Mouse (Mus musculus): ENCODE data around the gene Snx7. TPM values are rescaled to one million over a fixed set of nuclear protein-coding genes. Genes with fewer than 3 reads are reported as not detected.

Gene Snx7
- total and polyA plus RNA-seq, 3 experiments: 5.0 to 6.2 (median 5.9) TPM

DNA sequence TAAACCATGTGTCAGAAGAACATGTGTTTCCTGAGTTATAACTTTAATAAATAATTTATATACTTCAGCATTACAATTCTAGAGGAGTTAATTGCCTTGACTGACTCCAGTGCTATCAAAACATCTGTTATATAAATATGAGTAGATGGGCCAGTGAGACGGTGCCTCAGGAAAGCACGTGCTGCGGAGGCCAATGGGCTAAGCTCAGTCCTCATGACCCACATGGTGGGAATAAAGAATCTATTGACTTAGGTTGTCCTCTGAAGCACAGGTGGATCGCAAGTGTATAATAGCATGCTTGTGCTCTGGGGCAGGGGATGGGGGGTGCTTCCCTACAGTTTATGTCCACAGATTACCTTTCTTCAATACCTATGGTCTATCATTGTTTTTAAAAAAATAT lies 56.6 kb downstream of the Snx7 start:
- TF ChIP-seq CTCF (IDR thresholded peaks at IDR 0.05): no peak
- TF ChIP-seq POLR2A (IDR thresholded peaks at IDR 0.05; ENCODE audit: insufficient read depth, low read depth, low read length): no peak
- no peak for TF ChIP-seq EP300 (IDR thresholded peaks at IDR 0.05; ENCODE audit: insufficient read depth, low read depth, low read length)
- Histone ChIP-seq H3K36me3 (ENCODE audit: control insufficient read depth, insufficient read depth, low read length) (no peaks in the 10 kb centered on the region), H3K27ac (no peak overlapping the region), H3K9ac (ENCODE audit: low read depth, low read length) (no peak overlapping the region), H3K4me3 (no peak overlapping the region), H3K27me3 (ENCODE audit: control insufficient read depth, insufficient read depth, low read length) (no peaks in the 10 kb centered on the region), H3K4me1 (ENCODE audit: control insufficient read depth, insufficient read depth, low read length) (no peaks in the 10 kb centered on the region), H3K79me2 (replicated peaks; ENCODE audit: control insufficient read depth, insufficient read depth, low read length) (no peaks in the 10 kb centered on the region)
- DNase-seq: no peak
- WGBS: 91% methylated on average over 4 of the region's 4 CpGs
- intact Hi-C loops (cut with DNase I): no loop called here

DNA sequence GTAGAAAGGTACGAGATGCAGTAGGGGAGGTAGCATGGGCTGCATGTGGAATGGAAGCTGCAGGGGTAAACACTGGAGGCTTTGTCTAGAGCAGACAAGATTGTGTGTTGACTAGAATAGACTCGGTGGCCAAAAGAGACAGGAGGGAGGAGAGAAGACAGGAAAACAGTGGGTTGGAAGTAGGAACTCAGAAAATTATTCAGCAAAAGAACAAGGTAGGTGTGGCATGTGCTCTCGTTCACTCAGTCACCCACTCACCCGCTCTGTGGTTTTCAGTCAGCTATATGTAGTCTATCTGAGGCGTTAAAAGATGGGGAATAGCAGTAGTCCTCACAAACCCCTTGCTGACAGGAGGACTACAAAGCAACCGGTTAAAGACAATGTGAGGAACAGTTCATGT lies 63.0 kb downstream of the Snx7 start:
- TF ChIP-seq POLR2A (IDR thresholded peaks at IDR 0.05; ENCODE audit: insufficient read depth, low read depth, low read length): no peak
- TF ChIP-seq CTCF (IDR thresholded peaks at IDR 0.05): no peak
- no peak for TF ChIP-seq EP300 (IDR thresholded peaks at IDR 0.05; ENCODE audit: insufficient read depth, low read depth, low read length)
- Histone ChIP-seq H3K27ac (no peak overlapping the region), H3K79me2 (replicated peaks; ENCODE audit: control insufficient read depth, insufficient read depth, low read length) (no peaks in the 10 kb centered on the region), H3K36me3 (ENCODE audit: control insufficient read depth, insufficient read depth, low read length) (no peaks in the 10 kb centered on the region), H3K27me3 (ENCODE audit: control insufficient read depth, insufficient read depth, low read length) (no peaks in the 10 kb centered on the region), H3K4me3 (no peak overlapping the region), H3K9ac (ENCODE audit: low read depth, low read length) (no peak overlapping the region), H3K4me1 (ENCODE audit: control insufficient read depth, insufficient read depth, low read length) (no peaks in the 10 kb centered on the region)
- no peak for DNase-seq
- 91% methylated on average over 6 of the region's 6 CpGs for WGBS
- intact Hi-C loops (cut with DNase I): no loop called here

DNA sequence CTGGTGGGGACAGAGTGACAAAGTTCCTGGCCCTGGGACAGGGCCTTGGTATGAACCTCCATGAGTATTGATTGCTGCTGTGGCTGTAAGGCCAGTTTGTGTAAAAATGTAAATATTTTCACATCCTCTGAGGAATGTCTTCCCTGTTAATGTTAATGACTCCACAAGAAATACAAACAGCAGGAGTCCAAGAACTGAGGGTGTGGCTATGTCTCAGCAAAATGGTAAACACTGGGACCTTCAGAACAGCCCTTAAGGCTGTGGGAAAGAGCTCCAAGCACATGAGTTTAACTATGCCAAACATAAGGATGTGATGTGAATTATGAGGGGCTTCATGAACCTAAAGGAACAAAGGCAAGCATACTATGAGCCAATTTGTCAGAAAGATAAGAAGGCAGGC lies 74.2 kb downstream of the Snx7 start:
- no peak for TF ChIP-seq EP300 (IDR thresholded peaks at IDR 0.05; ENCODE audit: insufficient read depth, low read depth, low read length)
- TF ChIP-seq POLR2A (IDR thresholded peaks at IDR 0.05; ENCODE audit: insufficient read depth, low read depth, low read length): no peak
- intact Hi-C loops (cut with DNase I): no loop called here
- H3K27me3 ChIP-seq (ENCODE audit: control insufficient read depth, insufficient read depth, low read length): no peaks in the 10 kb centered on the region
- no peak overlapping the region for H3K27ac ChIP-seq
- no peak overlapping the region for H3K9ac ChIP-seq (ENCODE audit: low read depth, low read length)
- H3K4me3 ChIP-seq: no peak overlapping the region
- no peak for DNase-seq
- no peaks in the 10 kb centered on the region for H3K4me1 ChIP-seq (ENCODE audit: control insufficient read depth, insufficient read depth, low read length)
- no peaks in the 10 kb centered on the region for H3K36me3 ChIP-seq (ENCODE audit: control insufficient read depth, insufficient read depth, low read length)
- no peaks in the 10 kb centered on the region for H3K79me2 ChIP-seq (replicated peaks; ENCODE audit: control insufficient read depth, insufficient read depth, low read length)

DNA sequence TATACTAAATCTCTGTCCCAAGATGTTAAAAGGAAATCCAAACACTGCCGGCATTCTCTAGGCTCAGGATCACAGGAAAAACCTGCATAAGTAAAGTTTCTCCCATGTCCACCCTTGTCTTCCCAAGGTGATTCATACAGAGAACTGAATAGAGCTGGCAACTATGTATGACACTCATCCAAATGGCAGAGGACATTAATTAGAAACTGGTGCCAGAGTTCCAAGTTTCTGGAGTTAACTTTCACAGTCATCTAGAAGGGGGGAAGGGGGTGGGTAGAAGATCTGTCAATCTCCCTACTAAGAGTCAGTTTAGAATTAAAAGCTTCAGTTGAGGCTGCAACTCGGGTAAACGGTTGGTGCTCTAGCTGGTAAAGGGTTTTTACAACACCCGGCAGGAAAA lies 76.8 kb downstream of the Snx7 start:
- Histone ChIP-seq H3K27ac (no peak overlapping the region), H3K9ac (ENCODE audit: low read depth, low read length) (no peak overlapping the region), H3K79me2 (replicated peaks; ENCODE audit: control insufficient read depth, insufficient read depth, low read length) (no peaks in the 10 kb centered on the region; the same call in 1 of the 2 replicates), H3K4me3 (no peak overlapping the region), H3K4me1 (ENCODE audit: control insufficient read depth, insufficient read depth, low read length) (no peaks in the 10 kb centered on the region), H3K27me3 (ENCODE audit: control insufficient read depth, insufficient read depth, low read length) (no peaks in the 10 kb centered on the region), H3K36me3 (ENCODE audit: control insufficient read depth, insufficient read depth, low read length) (no peaks in the 10 kb centered on the region)
- no peak for DNase-seq
- no peak for TF ChIP-seq CTCF (IDR thresholded peaks at IDR 0.05)
- TF ChIP-seq POLR2A (IDR thresholded peaks at IDR 0.05; ENCODE audit: insufficient read depth, low read depth, low read length): no peak
- TF ChIP-seq EP300 (IDR thresholded peaks at IDR 0.05; ENCODE audit: insufficient read depth, low read depth, low read length): no peak
- 90% methylated on average over 4 of the region's 4 CpGs for whole genome bisulfite sequencing
- intact Hi-C loops (cut with DNase I): no loop called here

DNA sequence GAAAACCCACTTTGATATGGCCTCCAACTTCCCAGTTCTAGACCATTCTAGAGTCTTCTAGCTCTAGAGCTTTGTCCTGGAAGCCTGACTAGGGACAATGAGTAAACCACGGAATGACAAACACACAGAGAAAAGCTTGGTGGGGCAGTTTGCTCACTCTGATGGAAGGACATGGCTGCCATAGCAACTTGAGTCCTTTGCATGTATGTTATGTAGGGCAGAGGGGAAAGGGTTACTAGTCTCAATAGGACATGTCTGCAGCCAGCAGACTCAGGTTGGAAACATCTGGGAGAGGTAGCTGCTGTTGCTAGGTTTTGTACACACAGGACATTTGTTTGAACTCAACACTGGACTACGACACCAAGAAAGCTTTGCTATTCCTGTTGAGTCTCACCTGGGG lies 77.5 kb downstream of the Snx7 start:
- H3K27me3 ChIP-seq (ENCODE audit: control insufficient read depth, insufficient read depth, low read length): no peaks in the 10 kb centered on the region
- no peaks in the 10 kb centered on the region for H3K36me3 ChIP-seq (ENCODE audit: control insufficient read depth, insufficient read depth, low read length)
- WGBS: 93% methylated on average over 2 of the region's 2 CpGs
- H3K79me2 ChIP-seq (replicated peaks; ENCODE audit: control insufficient read depth, insufficient read depth, low read length): no peaks in the 10 kb centered on the region; the same call in 1 of the 2 replicates
- intact Hi-C loops (cut with DNase I): no loop called here
- no peak overlapping the region for H3K9ac ChIP-seq (ENCODE audit: low read depth, low read length)
- no peak for DNase-seq
- no peak overlapping the region for H3K4me3 ChIP-seq
- no peak overlapping the region for H3K27ac ChIP-seq
- TF ChIP-seq EP300 (IDR thresholded peaks at IDR 0.05; ENCODE audit: insufficient read depth, low read depth, low read length) (no peak), CTCF (IDR thresholded peaks at IDR 0.05) (no peak), POLR2A (IDR thresholded peaks at IDR 0.05; ENCODE audit: insufficient read depth, low read depth, low read length) (no peak)
- no peaks in the 10 kb centered on the region for H3K4me1 ChIP-seq (ENCODE audit: control insufficient read depth, insufficient read depth, low read length)

DNA sequence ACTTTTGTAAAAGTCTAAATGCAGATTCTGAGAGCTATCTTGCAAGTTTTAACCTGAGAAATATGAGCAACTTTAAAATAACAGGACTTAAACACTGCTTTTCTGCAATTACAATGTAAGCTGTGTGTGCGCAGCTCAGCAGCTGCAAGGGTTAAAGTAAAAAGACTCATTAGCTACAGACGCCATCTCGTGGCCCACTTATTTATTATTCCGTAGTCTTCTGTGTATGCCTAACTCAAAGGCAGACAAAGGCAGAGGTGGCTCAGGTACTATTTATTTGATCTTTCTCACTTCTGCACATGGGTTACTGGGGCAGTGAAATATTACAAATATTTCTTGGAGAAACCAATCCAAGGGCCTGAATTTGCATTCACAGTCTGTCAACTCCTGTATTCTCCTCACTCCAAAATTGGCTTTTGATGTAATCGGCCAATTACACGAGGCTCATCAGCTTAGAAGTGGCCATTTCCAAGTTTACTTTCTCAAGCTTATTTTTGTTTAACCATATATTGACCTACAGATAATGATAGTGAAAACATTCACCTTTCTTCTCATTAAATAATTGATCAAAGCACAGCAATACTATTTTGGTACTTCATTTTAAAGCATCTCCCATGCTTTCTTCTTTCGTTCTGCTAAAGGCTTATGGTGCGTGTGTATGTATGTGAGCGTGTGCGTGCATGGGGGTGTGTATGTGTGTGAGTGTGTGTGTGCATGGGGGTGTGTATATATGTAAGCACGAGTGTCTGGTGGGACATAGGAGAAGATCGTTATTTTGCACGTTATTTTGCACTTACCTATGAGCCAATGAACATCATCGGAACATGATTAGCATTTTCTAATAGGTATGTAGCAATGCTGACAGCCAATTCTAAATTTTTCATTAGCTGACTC lies 79.7 kb downstream of the Snx7 start:
- no peak overlapping the region for H3K4me3 ChIP-seq
- TF ChIP-seq CTCF (IDR thresholded peaks at IDR 0.05): peak; percentile 59
- no peak for TF ChIP-seq POLR2A (IDR thresholded peaks at IDR 0.05; ENCODE audit: insufficient read depth, low read depth, low read length)
- DNase-seq: no peak
- H3K36me3 ChIP-seq (ENCODE audit: control insufficient read depth, insufficient read depth, low read length): no peaks in the 10 kb centered on the region
- H3K9ac ChIP-seq (ENCODE audit: low read depth, low read length): no peak overlapping the region
- no peaks in the 10 kb centered on the region for H3K27me3 ChIP-seq (ENCODE audit: control insufficient read depth, insufficient read depth, low read length)
- 75% methylated on average over 14 of the region's 14 CpGs for WGBS
- no peak overlapping the region for H3K27ac ChIP-seq
- no peaks in the 10 kb centered on the region for H3K4me1 ChIP-seq (ENCODE audit: control insufficient read depth, insufficient read depth, low read length)
- H3K79me2 ChIP-seq (replicated peaks; ENCODE audit: control insufficient read depth, insufficient read depth, low read length): no peaks in the 10 kb centered on the region; the same call in 1 of the 2 replicates
- intact Hi-C loops (cut with DNase I): loop anchor here (10.0 kb wide), 1 partner anchor 664 kb away; no protein-coding TSS in a partner anchor
